In genomic region chr11:8073321-8073720, GRCm38 (mm10) we compare ENCODE assay signal across 24 mouse cellular contexts.
DNase-seq lines count a peak whose midpoint lies in the region; ATAC-seq and TF ChIP-seq lines count a peak whose summit lies in the region.
"Had no signal": no experiment of that assay in that cellular context is flagged by ENCODE, and none has a peak within 500 bp of the region (broad histone marks: within the 10 kb centered on the region; RNA-seq: fewer than 3 reads in every experiment).

No protein-coding gene starts in this region.

- TF ChIP-seq POLR2A in liver, adult 2 months (IDR thresholded peaks at IDR 0.05; ENCODE audit: extremely low read depth, insufficient read depth, low read length) = no peak

- no peak overlapping the region for H3K4me3 ChIP-seq in heart, embryonic 10.5 days
- no peak overlapping the region for H3K4me3 ChIP-seq in liver, adult 2 months (ENCODE audit: insufficient read depth, low read depth, low read length)
- H3K4me3 ChIP-seq in liver, embryonic 12.5 days = no peak overlapping the region
- H3K4me3 ChIP-seq in stomach, postnatal 0 days (ENCODE audit: low read depth, low read length) = no peak overlapping the region
- H3K4me3 ChIP-seq: embryonic facial prominence, embryonic 12.5 days; embryonic facial prominence, embryonic 15.5 days; forebrain, embryonic 12.5 days; forebrain, embryonic 15.5 days; heart, embryonic 12.5 days; hindbrain, embryonic 12.5 days; hindbrain, embryonic 15.5 days had no signal

- no peaks in the 10 kb centered on the region for H3K9me3 ChIP-seq in heart, embryonic 10.5 days
- H3K9me3 ChIP-seq in liver, embryonic 12.5 days (replicated peaks) = no peaks in the 10 kb centered on the region
- no peaks in the 10 kb centered on the region for H3K9me3 ChIP-seq in stomach, postnatal 0 days (ENCODE audit: control insufficient read depth, low read length)
- H3K9me3 ChIP-seq: embryonic facial prominence, embryonic 12.5 days; embryonic facial prominence, embryonic 15.5 days; forebrain, embryonic 12.5 days; forebrain, embryonic 15.5 days; heart, embryonic 12.5 days; hindbrain, embryonic 12.5 days; hindbrain, embryonic 15.5 days had no signal

- 65% methylated on average over 1 of the region's 1 CpGs for WGBS in heart, embryonic 10.5 days
- WGBS in liver, adult 2 months = 82% methylated on average over 1 of the region's 1 CpGs
- 52% methylated on average over 1 of the region's 1 CpGs for WGBS in liver, embryonic 12.5 days (ENCODE audit: insufficient replicate concordance)
- 48% methylated on average over 1 of the region's 1 CpGs for WGBS in stomach, postnatal 0 days

- DNase-seq in heart, adult 18-20 months = peak; percentile 20 to 29
- DNase-seq in heart, embryonic 10.5 days (ENCODE audit: low spot score) = no peak
- peak; percentile 11 for DNase-seq in liver, adult 2 months (ENCODE audit: extremely low read depth, low read depth, low spot score)
- DNase-seq in stomach, postnatal 0 days (ENCODE audit: low spot score) = no peak
- no peak for DNase-seq in left cerebral cortex, adult 11 months (ENCODE audit: low spot score)
- DNase-seq: adrenal gland, postnatal 10 days; adrenal gland, postnatal 36 days; cerebellum, adult 11 months; cerebellum, adult 2 months; cerebellum, adult 9-11 months; cerebellum, postnatal 25 days; gastrocnemius, postnatal 25 days; kidney, adult 2 months had no signal

- no peaks in the 10 kb centered on the region for H3K4me1 ChIP-seq in heart, embryonic 10.5 days
- no peaks in the 10 kb centered on the region for H3K4me1 ChIP-seq in liver, adult 2 months (ENCODE audit: control insufficient read depth, insufficient read depth, low read length)
- H3K4me1 ChIP-seq in liver, embryonic 12.5 days = no peaks in the 10 kb centered on the region
- H3K4me1 ChIP-seq in stomach, postnatal 0 days (replicated peaks; ENCODE audit: control insufficient read depth, insufficient read depth) = no peaks in the 10 kb centered on the region
- H3K4me1 ChIP-seq: forebrain, embryonic 15.5 days; heart, embryonic 12.5 days; hindbrain, embryonic 12.5 days; hindbrain, embryonic 15.5 days had no signal

- no peak for TF ChIP-seq EP300 in stomach, postnatal 0 days (optimal IDR thresholded peaks at IDR 0.05)

- H3K36me3 ChIP-seq in heart, embryonic 10.5 days = no peaks in the 10 kb centered on the region
- no peaks in the 10 kb centered on the region for H3K36me3 ChIP-seq in liver, adult 2 months (ENCODE audit: control insufficient read depth, insufficient read depth, low read length)
- no peaks in the 10 kb centered on the region for H3K36me3 ChIP-seq in liver, embryonic 12.5 days
- no peaks in the 10 kb centered on the region for H3K36me3 ChIP-seq in stomach, postnatal 0 days (ENCODE audit: control insufficient read depth, insufficient read depth, low read length)
- H3K36me3 ChIP-seq: embryonic facial prominence, embryonic 12.5 days; embryonic facial prominence, embryonic 15.5 days; forebrain, embryonic 12.5 days; forebrain, embryonic 15.5 days; heart, embryonic 12.5 days; hindbrain, embryonic 12.5 days; hindbrain, embryonic 15.5 days had no signal

- no peak for ATAC-seq in liver, embryonic 12.5 days
- ATAC-seq in stomach, postnatal 0 days (ENCODE audit: low FRiP score, low TSS enrichment) = peak; percentile 77
- ATAC-seq: activated CD4-positive, CD25-positive, alpha-beta regulatory T cell, adult 4 months; CD4-positive, CD25-positive, alpha-beta regulatory T cell, adult 4 months; forebrain, embryonic 15.5 days; intestine, postnatal 0 days had no signal

- H3K79me2 ChIP-seq in liver, adult 2 months (ENCODE audit: control insufficient read depth, insufficient read depth, low read length) = no peaks in the 10 kb centered on the region

- no peak overlapping the region for H3K9ac ChIP-seq in liver, adult 2 months (ENCODE audit: low read depth, low read length)
- H3K9ac ChIP-seq in liver, embryonic 12.5 days = no peak overlapping the region
- H3K9ac ChIP-seq in stomach, postnatal 0 days (ENCODE audit: low read length) = no peak overlapping the region
- H3K9ac ChIP-seq: embryonic facial prominence, embryonic 12.5 days; embryonic facial prominence, embryonic 15.5 days; forebrain, embryonic 12.5 days; forebrain, embryonic 15.5 days; heart, embryonic 12.5 days; hindbrain, embryonic 12.5 days; hindbrain, embryonic 15.5 days had no signal

- no peak overlapping the region for H3K4me2 ChIP-seq in liver, embryonic 12.5 days
- no peak overlapping the region for H3K4me2 ChIP-seq in stomach, postnatal 0 days (replicated peaks; ENCODE audit: low read depth)
- H3K4me2 ChIP-seq: embryonic facial prominence, embryonic 12.5 days; embryonic facial prominence, embryonic 15.5 days; forebrain, embryonic 12.5 days; forebrain, embryonic 15.5 days; heart, embryonic 12.5 days; hindbrain, embryonic 12.5 days; hindbrain, embryonic 15.5 days had no signal

- no peak overlapping the region for H3K27ac ChIP-seq in heart, embryonic 10.5 days
- H3K27ac ChIP-seq in liver, adult 2 months (replicated peaks; ENCODE audit: insufficient read depth, low read depth, low read length) = no peak overlapping the region
- no peak overlapping the region for H3K27ac ChIP-seq in liver, embryonic 12.5 days
- H3K27ac ChIP-seq in stomach, postnatal 0 days (replicated peaks) = no peak overlapping the region
- H3K27ac ChIP-seq: embryonic facial prominence, embryonic 12.5 days; embryonic facial prominence, embryonic 15.5 days; forebrain, embryonic 12.5 days; forebrain, embryonic 15.5 days; hindbrain, embryonic 12.5 days; hindbrain, embryonic 15.5 days had no signal

- H3K27me3 ChIP-seq in heart, embryonic 10.5 days (ENCODE audit: insufficient read depth, poor library complexity, severe bottlenecking) = no peaks in the 10 kb centered on the region
- H3K27me3 ChIP-seq in liver, adult 2 months (ENCODE audit: control insufficient read depth, insufficient read depth, low read length) = no peaks in the 10 kb centered on the region
- H3K27me3 ChIP-seq in liver, embryonic 12.5 days (replicated peaks) = no peaks in the 10 kb centered on the region
- no peaks in the 10 kb centered on the region for H3K27me3 ChIP-seq in stomach, postnatal 0 days (ENCODE audit: control insufficient read depth, insufficient read depth, low read length)
- H3K27me3 ChIP-seq: embryonic facial prominence, embryonic 12.5 days; embryonic facial prominence, embryonic 15.5 days; forebrain, embryonic 12.5 days; forebrain, embryonic 15.5 days; heart, embryonic 12.5 days; hindbrain, embryonic 12.5 days; hindbrain, embryonic 15.5 days had no signal

- no peak for TF ChIP-seq CTCF in liver, adult 2 months (IDR thresholded peaks at IDR 0.05; ENCODE audit: low read depth, low read length)
- no peak for TF ChIP-seq CTCF in stomach, postnatal 0 days (IDR thresholded peaks at IDR 0.05; ENCODE audit: low read depth)

Comparison
In these comparisons a context has a peak if more than half of its experiments do, and no peak if none do; other contexts are left out.
1. DNase-seq: peak in heart, adult 18-20 months (2 of 2) and liver, adult 2 months (single experiment); none in heart, embryonic 10.5 days (single experiment), stomach, postnatal 0 days (single experiment) and left cerebral cortex, adult 11 months (single experiment).